Mouse (Mus musculus) NIH3T3 (cell line): ENCODE results near the gene Nudt10.
"Not testable (repeated sequence)": the region's sequence is repeated elsewhere in the genome, so short reads cannot be mapped to it uniquely, and the experiment has no call there.

Experiments used
- DNase-seq: peaks from one replicate; pipeline ENCODE4 v3.0.0-alpha.2; 2012; ENCODE audit warnings: low read depth

The Nudt10 gene

DNA sequence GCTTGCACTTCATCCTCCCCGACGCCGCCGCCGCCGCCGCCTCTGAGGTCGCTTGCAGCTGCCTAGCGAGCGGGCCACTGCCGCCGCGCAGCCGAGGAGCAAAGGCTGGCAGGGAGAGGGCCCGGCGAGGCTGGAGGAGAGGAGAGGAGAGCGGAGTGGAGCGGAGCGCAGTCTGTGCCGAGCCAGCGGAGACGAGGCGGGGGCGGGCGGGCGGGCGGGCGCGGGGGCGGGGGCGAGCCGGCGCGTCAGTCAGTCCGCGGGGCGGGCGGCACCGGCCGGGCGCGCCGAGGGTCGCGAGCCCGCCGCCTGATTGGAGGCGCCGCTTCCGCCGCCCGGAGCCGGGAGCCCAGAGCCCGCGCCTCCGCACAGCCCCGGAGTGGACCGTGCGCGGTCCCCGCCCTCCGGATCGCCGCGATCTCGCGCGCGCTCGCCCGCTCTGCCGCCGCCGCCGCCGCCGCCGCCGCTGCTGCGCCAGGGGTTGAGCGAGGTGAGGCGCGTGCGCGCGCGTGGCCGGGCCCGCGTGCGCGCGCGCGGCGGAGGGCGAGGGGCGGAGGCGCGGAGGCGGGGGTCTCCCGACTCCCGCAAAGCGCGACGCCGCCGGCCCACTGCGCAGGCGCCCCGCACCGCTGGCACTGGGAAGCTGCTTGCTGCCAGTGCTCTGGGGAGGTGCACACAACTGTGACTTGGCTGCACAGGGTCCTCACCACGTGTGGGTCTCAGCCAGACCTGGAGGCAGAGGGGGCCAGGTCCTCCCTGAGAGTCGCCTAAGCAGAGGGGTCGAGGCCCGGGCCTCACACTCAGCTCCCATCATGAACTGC is at the start of gene Nudt10:
Gene Nudt10 (minus strand): TSS at position 193 of the 818 bp plus-strand sequence.
- DNase-seq = not testable (repeated sequence)

DNA sequence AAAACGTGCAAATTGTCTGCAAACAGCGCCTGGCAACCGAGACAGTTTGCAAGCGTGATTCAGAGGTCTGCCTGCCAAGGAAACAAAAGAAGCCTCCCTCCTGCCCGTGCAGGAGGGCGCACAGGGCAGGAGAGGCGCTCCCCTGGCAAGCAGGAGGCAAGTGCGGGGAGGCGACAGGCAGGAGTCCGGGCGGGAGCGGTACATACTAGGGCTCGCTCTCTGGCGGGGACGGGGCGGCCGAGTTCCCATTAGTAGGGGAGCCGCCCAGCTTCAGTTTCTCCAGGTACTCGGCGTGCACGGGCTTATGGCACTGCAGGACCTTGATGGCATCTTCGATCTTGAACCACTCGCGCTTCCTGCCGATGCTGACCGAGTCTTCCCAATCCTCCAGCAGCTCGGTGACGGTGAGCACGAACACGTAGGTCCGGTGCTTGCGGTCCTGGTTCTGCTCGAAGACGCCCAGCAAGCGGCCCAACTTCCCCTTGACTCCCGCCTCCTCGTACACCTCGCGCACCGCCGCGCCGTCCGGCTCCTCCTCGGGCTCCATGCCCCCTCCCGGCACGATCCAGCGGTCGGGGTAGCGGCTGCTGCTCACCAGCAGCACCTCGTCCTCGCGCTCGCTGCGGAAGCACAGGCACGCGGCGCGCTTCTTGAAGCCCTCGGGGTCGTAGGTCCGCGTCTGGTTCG is 536 bp downstream of the Nudt10 start:
- DNase-seq = not testable (repeated sequence)

DNA sequence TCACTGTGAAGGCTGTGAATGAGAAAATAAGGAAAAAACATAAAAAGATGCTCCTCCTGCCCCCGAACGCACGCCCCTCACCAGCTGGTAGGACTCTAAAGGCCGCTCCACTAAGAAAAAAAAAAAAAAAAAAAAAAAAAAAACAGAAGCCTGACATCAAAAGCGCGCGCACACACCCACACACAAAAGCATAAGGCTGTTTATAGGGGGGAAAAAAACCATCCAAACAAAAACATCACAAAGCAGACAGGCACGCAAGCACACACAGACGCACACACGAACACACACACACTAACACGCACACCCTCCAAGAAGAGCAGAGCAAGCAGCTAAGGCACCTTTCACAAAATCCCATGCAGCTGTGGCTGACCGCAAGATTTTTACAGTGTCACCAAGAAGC is 1.1 kb downstream of the Nudt10 start:
- no peak for DNase-seq
